Mouse (Mus musculus): Measurements from ENCODE around the gene Fbxl17.

Fbxl17 gene

GRCm38 (mm10) chr17:63279144-63279543 is 220.7 kb downstream of the Fbxl17 start:
- DNase-seq (ENCODE audit: low spot score): no peak

DNA sequence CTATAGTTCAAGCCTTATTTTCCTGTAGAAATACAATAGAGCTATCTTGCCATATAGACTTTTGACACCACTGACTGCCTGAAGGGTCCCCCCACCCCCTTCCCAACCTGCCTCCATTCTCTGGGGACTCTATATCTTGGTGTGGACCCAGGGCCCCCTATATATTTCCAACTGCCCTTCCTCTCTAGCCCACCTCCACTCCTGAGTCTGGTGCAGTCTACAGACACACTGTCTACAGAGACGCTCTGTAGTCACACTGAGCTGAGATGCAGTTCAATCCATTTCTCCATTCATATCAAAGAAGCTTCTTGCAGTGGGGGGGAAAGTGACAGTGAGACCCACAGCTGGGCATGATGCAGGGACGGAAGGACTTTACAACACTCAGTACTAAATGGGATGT is 226.5 kb downstream of the Fbxl17 start:
- no peak for DNase-seq (ENCODE audit: low spot score)

- DNase-seq (ENCODE audit: low spot score): no peak
Measured at GRCm38 (mm10) chr17:63272914-63273313, 226.9 kb downstream of the Fbxl17 start.

- DNase-seq (ENCODE audit: low spot score): no peak
Measured at GRCm38 (mm10) chr17:63271000-63271399, 228.8 kb downstream of the Fbxl17 start.

DNA sequence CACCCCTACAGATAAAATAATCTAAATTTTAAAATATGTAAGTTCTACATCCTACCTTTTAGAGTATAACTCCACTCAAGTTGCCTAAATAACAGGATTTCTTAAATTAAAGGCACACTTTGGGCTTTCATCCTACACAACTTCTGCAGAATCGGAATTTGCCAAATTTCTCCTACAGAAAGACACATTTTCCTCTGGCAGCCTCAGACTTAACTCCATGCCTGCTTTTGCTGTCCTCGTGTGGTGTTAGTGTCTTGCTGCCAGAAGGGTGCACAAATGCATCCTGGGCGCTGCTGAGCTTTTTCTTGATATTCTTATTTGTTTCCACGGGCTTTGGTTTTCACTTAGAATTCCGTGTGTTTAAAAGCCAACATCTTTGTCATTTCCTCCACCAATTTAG is 229.3 kb downstream of the Fbxl17 start:
- no peak for DNase-seq (ENCODE audit: low spot score)

DNA sequence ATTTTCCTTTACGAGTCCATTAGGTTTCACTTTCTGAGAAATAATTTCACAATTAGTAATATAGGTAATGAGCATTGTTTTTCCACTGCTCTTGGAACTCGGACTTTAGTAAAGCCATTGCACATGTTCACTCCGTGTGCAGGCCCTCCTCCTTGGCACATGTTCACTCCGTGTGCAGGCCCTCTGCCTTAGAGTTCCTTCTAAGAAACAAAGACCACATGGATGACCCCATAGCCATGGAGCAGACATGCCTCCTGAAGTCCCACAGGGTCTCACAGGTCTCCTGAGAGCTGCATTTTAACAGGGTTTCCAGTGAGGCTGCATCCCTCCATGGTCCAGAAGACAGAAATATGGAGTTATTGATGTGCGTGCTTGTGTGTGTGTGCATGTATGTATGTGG is 237.1 kb downstream of the Fbxl17 start:
- no peak for DNase-seq (ENCODE audit: low spot score)

DNA sequence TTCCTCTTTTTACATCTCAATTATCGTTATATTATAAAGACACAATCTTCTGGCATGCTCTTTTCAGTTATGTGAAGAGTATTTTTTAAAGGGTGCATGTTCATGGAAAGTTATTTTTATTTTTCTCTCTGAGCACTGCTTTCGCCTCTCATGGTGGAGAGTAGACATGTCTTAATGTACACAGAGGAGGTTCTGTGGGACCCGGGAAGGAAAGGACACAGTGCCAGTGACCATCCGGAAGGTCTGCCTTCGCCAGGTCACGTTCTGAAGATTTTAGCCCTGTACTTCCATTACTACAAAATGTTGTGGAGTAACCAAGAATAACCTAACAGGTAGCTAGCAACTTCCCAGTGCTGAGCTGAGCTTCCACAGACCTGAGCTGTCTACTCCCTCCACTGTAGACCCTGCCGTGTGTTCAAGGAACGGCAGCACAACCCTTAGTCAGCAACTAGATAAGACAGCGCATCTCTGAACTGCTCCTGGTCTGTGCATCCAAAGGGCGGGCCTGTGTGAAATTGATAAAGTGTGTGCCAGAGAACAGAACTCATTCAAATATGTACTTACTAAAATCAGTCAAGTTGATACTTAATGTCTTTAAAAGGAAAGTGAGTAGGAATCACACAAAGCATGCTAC is 238.2 kb downstream of the Fbxl17 start:
- no peak for DNase-seq (ENCODE audit: low spot score)

DNA sequence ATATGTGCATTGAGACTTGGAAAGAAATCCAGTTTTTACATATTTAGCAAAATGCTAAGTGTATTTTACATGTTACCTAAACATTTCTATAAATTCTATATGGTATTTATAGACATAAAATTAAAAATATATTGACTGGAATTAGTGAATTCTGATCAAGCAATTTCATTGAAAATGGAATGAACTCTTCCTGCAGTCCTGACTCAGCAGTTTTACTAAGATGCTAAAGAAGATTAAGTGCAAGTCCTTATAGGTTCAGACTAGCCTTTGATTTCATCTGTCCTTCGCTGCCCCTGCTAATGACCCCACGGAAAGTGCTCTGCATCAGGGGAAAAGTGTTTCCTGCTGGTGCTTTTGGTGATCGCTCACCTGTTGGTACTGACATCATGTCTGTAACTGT is 240.7 kb downstream of the Fbxl17 start:
- no peak for DNase-seq (ENCODE audit: low spot score)

DNA sequence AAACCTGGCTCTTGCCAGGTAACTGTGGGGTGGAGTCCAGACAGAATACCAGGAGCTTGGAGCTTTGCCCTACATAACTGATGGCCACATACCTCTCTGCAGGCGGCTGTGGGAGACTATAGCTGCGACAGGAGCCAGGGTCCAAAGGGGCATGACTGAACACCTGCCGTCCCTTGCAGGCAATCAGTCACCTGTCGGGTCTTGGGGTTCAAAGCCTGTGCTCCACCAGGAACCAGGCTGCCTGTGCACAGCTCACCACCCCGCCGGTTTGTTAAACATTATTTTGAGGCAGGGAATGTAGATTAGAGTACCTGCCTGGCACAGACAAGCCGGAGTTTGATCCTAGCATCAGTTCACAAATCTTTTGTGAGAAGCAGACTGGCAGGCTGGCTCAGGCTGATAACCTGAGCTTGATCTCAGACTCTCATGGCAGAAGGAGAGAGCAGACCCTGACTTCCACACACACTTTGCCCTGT is 253.6 kb downstream of the Fbxl17 start:
- no peak for DNase-seq (ENCODE audit: low spot score)

DNA sequence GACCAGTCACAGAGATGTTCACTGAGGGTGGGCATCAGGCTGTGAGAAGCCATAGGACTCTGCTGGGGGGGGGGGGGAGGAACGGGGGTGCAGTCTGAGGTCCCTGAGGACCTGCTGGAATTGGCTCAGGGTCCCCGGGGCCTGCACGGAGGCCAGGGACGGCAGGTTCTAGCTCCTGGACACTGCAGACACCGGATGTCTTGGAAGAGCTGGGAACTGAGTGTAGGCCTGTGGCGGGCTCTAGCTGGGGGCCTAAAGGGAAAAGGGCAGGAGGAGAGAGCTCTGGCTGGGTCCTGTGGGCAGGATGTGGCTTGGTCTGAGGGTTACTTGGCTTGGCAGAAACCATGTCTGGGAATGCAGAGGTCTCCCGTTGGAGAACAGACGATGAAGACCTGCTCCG is 254.3 kb downstream of the Fbxl17 start:
- no peak for DNase-seq (ENCODE audit: low spot score)

DNA sequence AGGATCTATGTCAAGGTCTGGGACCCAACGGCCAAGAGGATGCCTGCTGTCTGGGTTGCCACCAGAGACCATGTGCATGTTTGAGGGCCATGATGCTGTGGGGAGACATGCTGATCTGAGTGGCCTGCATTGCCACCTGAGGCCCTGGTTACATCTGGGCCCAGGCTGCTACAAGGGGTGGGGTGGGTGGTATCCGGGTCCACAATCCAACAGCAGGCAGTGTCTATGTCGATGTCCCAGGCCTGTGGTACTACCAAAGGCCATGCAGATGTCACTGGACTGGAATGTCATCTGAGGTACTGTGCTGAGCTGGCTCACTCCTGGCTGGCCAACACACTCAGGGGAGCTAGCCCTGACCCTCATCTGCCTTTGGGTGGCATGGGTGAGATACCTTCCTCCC is 257.1 kb downstream of the Fbxl17 start:
- DNase-seq (ENCODE audit: low spot score): no peak

DNA sequence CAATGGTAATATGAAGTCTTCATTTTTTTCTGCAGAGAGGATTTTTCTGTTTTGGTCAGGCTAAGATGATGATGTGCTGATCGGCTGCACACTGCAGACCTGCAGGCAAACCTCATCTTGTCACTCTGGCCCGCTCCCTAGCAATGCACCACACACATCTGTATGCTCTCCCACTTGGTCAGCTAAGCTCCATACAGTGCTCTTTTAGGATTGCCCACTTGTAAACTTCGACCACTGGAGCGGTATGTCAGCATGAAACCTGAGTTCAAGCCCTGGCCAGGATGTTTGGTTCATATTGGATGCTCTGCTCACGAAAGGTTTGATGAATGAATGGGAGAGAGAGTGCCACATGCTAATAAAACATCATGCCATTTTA is 259.1 kb downstream of the Fbxl17 start:
- no peak for DNase-seq (ENCODE audit: low spot score)

- DNase-seq (ENCODE audit: low spot score): no peak
Measured at GRCm38 (mm10) chr17:63240021-63240730, 259.6 kb downstream of the Fbxl17 start.

DNA sequence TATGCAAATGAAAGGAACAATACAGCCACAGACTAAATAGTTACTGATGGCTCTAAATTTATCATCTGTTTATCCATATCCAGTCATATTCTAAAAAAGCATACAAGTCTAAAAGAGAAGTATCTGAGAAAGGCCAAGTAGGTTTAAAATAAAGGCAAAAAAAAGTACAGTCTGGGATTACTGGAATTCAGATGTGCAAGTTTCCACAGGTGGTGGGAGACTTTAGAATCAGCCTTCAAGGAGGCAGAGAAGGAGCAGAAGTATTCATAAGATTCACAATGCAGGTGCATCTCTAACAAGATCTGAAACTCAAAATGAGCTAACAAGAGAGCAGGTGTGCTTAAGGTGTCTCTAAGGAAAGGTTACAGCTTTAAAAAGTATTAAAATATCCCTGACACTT is 263.0 kb downstream of the Fbxl17 start:
- DNase-seq (ENCODE audit: low spot score): no peak

- DNase-seq (ENCODE audit: low spot score): no peak
Measured at GRCm38 (mm10) chr17:63236221-63236620, 263.6 kb downstream of the Fbxl17 start.

GRCm38 (mm10) chr17:63235821-63236220 is 264.0 kb downstream of the Fbxl17 start:
- no peak for DNase-seq (ENCODE audit: low spot score)

GRCm38 (mm10) chr17:63229111-63229510 is 270.7 kb downstream of the Fbxl17 start:
- DNase-seq (ENCODE audit: low spot score): no peak

GRCm38 (mm10) chr17:63226380-63226779 is 273.4 kb downstream of the Fbxl17 start:
- DNase-seq (ENCODE audit: low spot score): no peak

DNA sequence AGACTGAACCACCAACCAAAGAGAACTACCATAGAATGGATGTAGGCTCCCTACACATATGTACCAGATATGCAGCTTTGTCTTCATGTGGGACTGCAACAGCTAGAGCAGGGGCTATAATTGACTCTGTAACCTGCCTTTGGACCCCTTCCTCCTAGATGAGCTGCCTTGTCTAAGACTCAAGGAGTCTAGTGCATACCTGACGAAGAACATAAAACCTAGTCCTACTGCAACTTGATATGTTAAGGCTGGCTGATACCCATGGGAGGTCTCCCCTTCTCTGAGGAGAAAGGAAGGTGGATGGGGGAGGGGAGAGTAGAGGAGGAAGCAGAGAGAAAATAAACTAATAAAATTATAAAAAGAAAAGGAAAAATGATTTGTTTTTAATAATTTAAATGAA is 273.9 kb downstream of the Fbxl17 start:
- no peak for DNase-seq (ENCODE audit: low spot score)

DNA sequence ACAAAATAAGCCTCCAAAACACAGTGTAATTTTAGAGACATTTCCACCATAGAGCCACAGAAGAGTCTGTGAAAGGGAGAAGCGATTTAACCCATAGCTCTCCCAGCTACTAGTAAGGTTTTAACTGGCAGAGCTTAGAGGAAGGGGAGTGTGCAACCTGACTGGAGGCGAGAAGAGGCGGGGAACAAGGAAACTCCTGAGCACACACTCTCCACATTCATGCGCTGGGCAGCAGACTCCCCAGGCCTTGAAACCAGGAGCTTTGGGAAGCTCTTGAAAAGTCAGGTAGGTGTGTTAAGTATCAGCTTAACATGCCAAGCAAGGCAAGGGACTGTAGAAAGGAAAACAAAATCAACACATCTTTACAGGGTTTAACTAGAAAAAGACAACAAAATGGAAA is 276.1 kb downstream of the Fbxl17 start:
- no peak for DNase-seq (ENCODE audit: low spot score)

- DNase-seq (ENCODE audit: low spot score): no peak
Measured at GRCm38 (mm10) chr17:63221632-63222031, 278.2 kb downstream of the Fbxl17 start.

- DNase-seq (ENCODE audit: low spot score): no peak
Measured at GRCm38 (mm10) chr17:63220821-63221220, 279.0 kb downstream of the Fbxl17 start.

- DNase-seq (ENCODE audit: low spot score): no peak
Measured at GRCm38 (mm10) chr17:63217016-63217415, 282.8 kb downstream of the Fbxl17 start.

DNA sequence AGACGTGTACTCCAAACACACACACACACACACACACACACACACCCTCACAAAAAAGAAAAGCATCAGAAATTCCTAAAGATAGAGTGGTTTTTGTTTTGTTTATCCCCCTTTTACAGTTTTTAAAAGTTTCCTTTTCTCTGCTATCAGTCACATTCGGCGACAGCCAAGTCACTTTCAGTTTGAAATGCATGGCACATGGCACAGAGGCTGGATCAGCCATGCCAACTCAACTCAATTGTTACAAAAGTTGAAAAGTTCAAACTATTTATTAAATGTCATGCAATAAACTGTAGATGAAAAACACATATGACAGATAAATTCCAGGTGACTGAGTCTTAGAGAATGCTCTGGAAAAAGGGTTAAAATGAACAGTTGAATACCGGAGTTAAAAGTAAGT is 287.8 kb downstream of the Fbxl17 start:
- no peak for DNase-seq (ENCODE audit: low spot score)
